ENCODE assay signal across 16 mouse cellular contexts in genomic region chr10:125885796-125886195, GRCm38 (mm10).
"Had no signal": no experiment of that assay in that cellular context is flagged by ENCODE, and none has a peak within 500 bp of the region (broad histone marks: within the 10 kb centered on the region; RNA-seq: fewer than 3 reads in every experiment).

No protein-coding gene starts in this region.

- H3K9ac ChIP-seq: liver, embryonic 15.5 days; midbrain, embryonic 15.5 days; neural tube, embryonic 13.5 days; stomach, embryonic 15.5 days had no signal

- H3K27ac ChIP-seq: liver, embryonic 15.5 days; midbrain, embryonic 15.5 days; neural tube, embryonic 13.5 days; stomach, embryonic 15.5 days had no signal

- H3K4me1 ChIP-seq: liver, embryonic 15.5 days; midbrain, embryonic 15.5 days; neural tube, embryonic 13.5 days had no signal

- H3K27me3 ChIP-seq: liver, embryonic 15.5 days; midbrain, embryonic 15.5 days; neural tube, embryonic 13.5 days; stomach, embryonic 15.5 days had no signal

- ATAC-seq: lung, postnatal 0 days; midbrain, embryonic 15.5 days had no signal

- H3K4me3 ChIP-seq: liver, embryonic 15.5 days; midbrain, embryonic 15.5 days; neural tube, embryonic 13.5 days; stomach, embryonic 15.5 days had no signal

- DNase-seq: kidney, adult 2 months; kidney, postnatal 36 days; layer of hippocampus, adult 9-11 months; layer of hippocampus, postnatal 36 days; lung, adult 2 months; lung, postnatal 36 days; right cerebral cortex, postnatal 14 days; thymus, adult 2 months; thymus, postnatal 25 days had no signal

- H3K4me2 ChIP-seq: liver, embryonic 11.5 days; liver, embryonic 15.5 days; midbrain, embryonic 11.5 days; midbrain, embryonic 15.5 days; neural tube, embryonic 13.5 days; stomach, embryonic 15.5 days had no signal

- H3K9me3 ChIP-seq: liver, embryonic 15.5 days; midbrain, embryonic 15.5 days; stomach, embryonic 15.5 days had no signal

- H3K36me3 ChIP-seq: liver, embryonic 15.5 days; midbrain, embryonic 15.5 days; neural tube, embryonic 13.5 days; stomach, embryonic 15.5 days had no signal
